Mouse (Mus musculus) forebrain, embryonic 16.5 days (tissue): ENCODE data around the gene Atp8b3. TPM values are rescaled to one million over a fixed set of nuclear protein-coding genes. Genes with fewer than 3 reads are reported as not detected.
A peak's percentile ranks its signal among the peaks of the same experiment; 100 is the strongest.

Experiments
- ATAC-seq: fragments of 200-750 bp; cut with Nextera tagmentation; 2 replicates; pipeline ENCODE4 v1.8.0; 2017; ENCODE audit warnings: mild to moderate bottlenecking, moderate library complexity
- H3K27ac ChIP-seq: fragments of 300-500 bp; sonication (generic); 2 replicates; pipeline ENCODE4 v1.5.1; 2014; ENCODE audit warnings: low read length, control low read depth
- H3K27me3 ChIP-seq: fragments of 300-500 bp; sonication (generic); replicated peaks from 2 replicates; pipeline ENCODE4 v1.6.1; 2014; ENCODE audit warnings: low read length; ENCODE audit not compliant: control insufficient read depth, insufficient read depth
- H3K36me3 ChIP-seq: fragments of 300-500 bp; sonication (generic); 2 replicates; pipeline ENCODE4 v1.6.1; 2014; ENCODE audit not compliant: control insufficient read depth, insufficient read depth
- H3K4me1 ChIP-seq: fragments of 300-500 bp; sonication (generic); replicated peaks from 2 replicates; pipeline ENCODE4 v1.6.1; 2014; ENCODE audit warnings: low read length; ENCODE audit not compliant: control insufficient read depth, insufficient read depth
- H3K4me2 ChIP-seq: fragments of 300-500 bp; sonication (generic); 2 replicates; pipeline ENCODE4 v1.6.1; 2014; ENCODE audit warnings: mild to moderate bottlenecking, low read length, control low read depth
- H3K4me3 ChIP-seq: fragments of 300-500 bp; sonication (generic); replicated peaks from 2 replicates; pipeline ENCODE4 v1.5.1; 2014; ENCODE audit warnings: mild to moderate bottlenecking, low read length, control low read depth
- H3K9ac ChIP-seq: fragments of 300-500 bp; sonication (generic); replicated peaks from 2 replicates; pipeline ENCODE4 v1.6.1; 2014; ENCODE audit warnings: low read depth, low read length, control low read depth
- H3K9me3 ChIP-seq: fragments of 300-500 bp; sonication (generic); 2 replicates; pipeline ENCODE4 v1.6.1; 2016; ENCODE audit warnings: low read length; ENCODE audit not compliant: control insufficient read depth
- WGBS: fragments of 180-500 bp; shearing (Covaris S2); extraction: QIAGEN DNeasy Blood & Tissue Kit; methylation state at CpG from one replicate; pipeline ENCODE4 v1.1.7; 2014; 5-methylcytosine and 5-hydroxymethylcytosine counted together
- polyA plus RNA-seq: library from polyadenylated mRNA; unstranded; fragments of >200 nt; fragmentation: Nextera tagmentation; extraction: Ambion mirVana; gene quantifications from 2 replicates; pipeline ENCODE4 v1.2.1, GENCODE M21; 2015

The Atp8b3 gene
- polyA plus RNA-seq, 1 experiment from 2014 or later, result 0.23 TPM

DNA sequence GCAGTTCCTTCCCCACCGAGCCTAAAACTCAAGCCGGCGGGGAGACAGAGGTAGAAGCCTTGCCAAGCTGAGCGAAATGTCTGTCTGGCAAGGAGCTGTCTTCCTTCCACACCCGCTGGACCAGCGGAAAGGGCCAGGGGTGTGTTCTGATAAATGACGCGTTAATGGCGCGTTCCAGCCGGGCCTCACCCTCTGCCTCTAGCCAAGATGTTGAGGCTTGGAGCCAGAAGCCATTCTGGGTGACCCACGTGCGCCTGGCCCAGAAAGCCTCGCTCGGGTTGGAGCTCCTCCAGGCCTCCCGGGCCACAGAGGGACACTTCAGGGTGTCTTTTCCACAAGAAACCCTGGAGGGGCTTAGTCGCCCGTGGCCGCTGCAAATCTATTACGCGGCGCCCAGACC, 48.9 kb downstream of the Atp8b3 start:
- Histone ChIP-seq H3K9ac (no peak overlapping the region), H3K27me3 (peaks cover 75% of the 10 kb centered on the region), H3K36me3 (no peaks in the 10 kb centered on the region), H3K4me3 (no peak overlapping the region), H3K4me2 (no peak overlapping the region), H3K9me3 (no peaks in the 10 kb centered on the region), H3K4me1 (peaks cover 6% of the 10 kb centered on the region), H3K27ac (no peak overlapping the region)
- no peak for ATAC-seq
- under 1% methylated on average over 22 of the region's 22 CpGs for WGBS

DNA sequence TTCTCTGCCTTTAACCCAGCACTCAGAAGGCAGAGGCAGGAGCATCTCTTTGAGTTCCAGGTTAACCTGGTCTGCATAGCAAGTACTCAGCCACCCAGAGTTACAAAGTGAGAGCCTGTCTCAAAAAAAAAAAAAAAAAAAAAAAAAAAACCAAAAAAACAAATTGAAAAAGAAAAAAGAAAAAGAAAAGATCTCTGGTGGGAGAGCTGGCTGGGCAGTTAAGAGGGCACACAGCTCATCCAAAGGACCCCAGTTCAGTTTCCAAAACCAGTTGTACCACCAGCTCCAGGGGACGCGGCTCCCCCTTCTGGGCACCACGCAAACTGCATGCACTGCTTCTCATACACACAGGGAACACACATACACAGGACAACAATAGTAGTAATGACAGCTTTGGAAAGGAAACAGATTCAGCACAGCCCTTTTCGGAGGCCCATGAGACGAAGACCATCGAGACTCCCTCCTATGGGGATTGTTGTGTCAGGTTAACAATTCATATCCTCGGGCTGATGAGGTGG, 52.0 kb downstream of the Atp8b3 start:
- ATAC-seq, result no peak
- 82% methylated on average over 7 of the region's 7 CpGs for WGBS
- Histone ChIP-seq H3K4me1 (no peaks in the 10 kb centered on the region), H3K4me3 (no peak overlapping the region), H3K9ac (no peak overlapping the region), H3K27me3 (peaks cover 50% of the 10 kb centered on the region), H3K27ac (no peak overlapping the region), H3K4me2 (no peak overlapping the region), H3K36me3 (no peaks in the 10 kb centered on the region), H3K9me3 (no peaks in the 10 kb centered on the region)

DNA sequence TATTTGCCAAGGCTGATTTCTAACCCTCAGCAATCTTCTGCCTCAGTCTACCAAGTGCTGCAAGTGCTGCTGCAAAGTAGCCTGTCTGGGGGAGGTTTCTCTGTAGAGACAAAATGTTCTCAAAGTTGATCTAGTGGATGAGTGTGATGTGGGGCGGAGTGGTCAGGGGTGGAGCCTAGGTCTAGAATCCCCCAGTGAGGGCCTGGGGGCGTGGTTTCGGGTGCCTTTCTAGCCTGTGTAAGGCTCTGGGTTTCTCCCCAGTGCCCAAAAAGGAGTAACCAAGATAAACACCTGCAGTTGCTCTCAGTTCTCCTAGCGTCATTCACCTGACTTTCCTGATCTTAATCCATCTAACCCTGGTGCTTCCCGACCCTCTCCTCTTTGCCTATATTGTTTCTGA, 57.9 kb downstream of the Atp8b3 start:
- Histone ChIP-seq H3K9me3 (no peaks in the 10 kb centered on the region), H3K9ac (no peak overlapping the region), H3K27me3 (peaks cover 11% of the 10 kb centered on the region), H3K27ac (no peak overlapping the region), H3K4me3 (no peak overlapping the region), H3K36me3 (no peaks in the 10 kb centered on the region), H3K4me2 (no peak overlapping the region), H3K4me1 (no peaks in the 10 kb centered on the region)
- ATAC-seq, result no peak
- 14% methylated on average over 5 of the region's 5 CpGs for WGBS

DNA sequence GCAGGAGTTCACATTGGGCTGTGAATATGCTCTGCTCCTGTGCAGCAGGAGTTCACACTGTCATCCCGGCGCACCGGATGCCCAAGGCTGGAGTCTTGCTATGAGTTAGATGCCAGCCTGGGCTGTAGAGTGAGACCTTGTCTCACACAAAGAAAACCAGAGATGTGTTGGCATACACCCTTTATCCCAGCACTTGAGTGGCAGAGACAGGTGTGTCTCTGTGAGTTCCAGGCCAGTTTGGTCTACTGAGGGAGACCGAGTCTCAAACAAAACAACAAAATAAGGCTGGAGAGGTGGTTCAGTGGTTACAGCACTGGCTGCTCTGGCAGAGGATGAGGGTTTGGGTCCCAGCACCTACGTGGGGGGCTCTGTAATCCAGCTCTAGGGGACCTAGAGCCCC, 60.4 kb downstream of the Atp8b3 start:
- WGBS, result 79% methylated on average over 5 of the region's 5 CpGs
- H3K4me3 ChIP-seq, result no peak overlapping the region
- no peaks in the 10 kb centered on the region for H3K36me3 ChIP-seq
- H3K4me1 ChIP-seq, result peaks cover 8% of the 10 kb centered on the region
- no peaks in the 10 kb centered on the region for H3K9me3 ChIP-seq
- no peak overlapping the region for H3K27ac ChIP-seq
- no peak overlapping the region for H3K9ac ChIP-seq
- H3K4me2 ChIP-seq, result no peak overlapping the region
- no peak for ATAC-seq
- no peaks in the 10 kb centered on the region; the same call in 1 of the 2 replicates for H3K27me3 ChIP-seq

DNA sequence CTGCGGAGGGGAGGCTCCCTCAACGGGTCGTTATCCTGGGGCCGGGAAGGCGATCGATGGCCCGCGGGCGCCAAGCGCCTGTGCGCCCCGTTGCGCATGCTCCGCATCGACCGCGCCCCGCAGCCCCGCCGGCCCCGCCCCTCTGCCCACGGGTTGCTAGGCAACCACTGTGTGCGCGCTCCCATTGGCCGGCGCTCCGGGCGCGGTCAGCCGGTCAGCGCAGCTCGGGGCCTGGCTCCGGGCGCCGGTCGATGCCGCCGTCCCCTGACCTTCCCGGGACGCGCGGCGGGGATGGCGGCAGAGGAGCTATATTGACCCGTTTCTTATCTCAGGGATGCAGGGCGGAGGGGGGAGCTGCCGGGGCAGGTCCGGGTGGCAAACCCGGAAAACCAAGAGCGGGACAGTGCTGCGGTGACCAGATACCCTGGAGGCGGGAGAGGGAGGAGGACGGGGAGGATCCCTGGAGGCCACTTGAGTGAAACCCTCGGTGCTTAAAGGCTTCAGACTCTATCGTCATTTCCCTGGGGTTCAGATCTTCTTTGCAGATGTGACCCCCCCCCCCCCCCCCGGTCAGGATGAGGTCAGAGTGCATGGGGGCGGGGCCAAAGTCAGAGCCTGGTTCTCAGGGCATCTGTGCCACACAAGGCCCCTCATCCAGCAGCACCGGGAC, 63.5 kb downstream of the Atp8b3 start:
- peak; percentile 91 for ATAC-seq
- H3K9me3 ChIP-seq, result no peaks in the 10 kb centered on the region
- under 1% methylated on average over 56 of the region's 58 CpGs for WGBS
- peaks cover 8% of the 10 kb centered on the region for H3K4me1 ChIP-seq
- H3K27ac ChIP-seq, result peak overlapping the region; percentile 70
- peaks cover 3% of the 10 kb centered on the region; the same call in 1 of the 2 replicates for H3K27me3 ChIP-seq
- peak overlapping the region; percentile 79 for H3K4me3 ChIP-seq
- H3K9ac ChIP-seq, result peak overlapping the region; percentile 73
- H3K4me2 ChIP-seq, result peak overlapping the region; percentile 74
- H3K36me3 ChIP-seq, result no peaks in the 10 kb centered on the region

Other genes with a start within 250 kb of the Atp8b3 start
- 531 and 538 TPM in 2 replicates for gene Rps15, start 246.7 kb downstream of the Atp8b3 start, polyA plus RNA-seq
- gene Apc2, start 243.1 kb downstream of the Atp8b3 start, polyA plus RNA-seq, result 222 and 234 TPM in 2 replicates
- gene 2310011J03Rik, start 218.6 kb downstream of the Atp8b3 start, polyA plus RNA-seq, result 32.5 and 34.2 TPM in 2 replicates
- 3.1 and 3.9 TPM in 2 replicates for gene Pcsk4, start 209.6 kb downstream of the Atp8b3 start, polyA plus RNA-seq
- 2.2 and 3.2 TPM in 2 replicates for gene Reep6, start 209.2 kb downstream of the Atp8b3 start, polyA plus RNA-seq
- gene Adamtsl5, start 190.7 kb downstream of the Atp8b3 start, polyA plus RNA-seq, result 0.51 and 0.66 TPM in 2 replicates
- gene Plk5, start 182.7 kb downstream of the Atp8b3 start, polyA plus RNA-seq, result 2.2 and 4.5 TPM in 2 replicates
- 16.3 TPM in 2 replicates for gene Mex3d, start 151.5 kb downstream of the Atp8b3 start, polyA plus RNA-seq
- 247 and 256 TPM in 2 replicates for gene Mbd3, start 139.6 kb downstream of the Atp8b3 start, polyA plus RNA-seq
- gene Uqcr11, start 132.3 kb downstream of the Atp8b3 start, polyA plus RNA-seq, result 455 and 522 TPM in 2 replicates
- 63.7 and 74.6 TPM in 2 replicates for gene Tcf3, start 105.5 kb downstream of the Atp8b3 start, polyA plus RNA-seq
- gene Onecut3, start 44.3 kb downstream of the Atp8b3 start, polyA plus RNA-seq, result 0.07 and 0.46 TPM in 2 replicates
- gene Rexo1, start 22.4 kb upstream of the Atp8b3 start, polyA plus RNA-seq, result 28.1 and 30.3 TPM in 2 replicates
- 9.2 and 10.1 TPM in 2 replicates for gene Klf16, start 38.2 kb upstream of the Atp8b3 start, polyA plus RNA-seq
- gene Abhd17a, start 51.2 kb upstream of the Atp8b3 start, polyA plus RNA-seq, result 92.2 and 93.1 TPM in 2 replicates
- 69.9 and 77.2 TPM in 2 replicates for gene Scamp4, start 63.7 kb upstream of the Atp8b3 start, polyA plus RNA-seq
- 6.4 and 6.7 TPM in 2 replicates for gene Adat3, start 63.8 kb upstream of the Atp8b3 start, polyA plus RNA-seq
- 3.1 and 4.1 TPM in 2 replicates for gene Gm49322, start 66.9 kb upstream of the Atp8b3 start, polyA plus RNA-seq
- 91.3 and 96.9 TPM in 2 replicates for gene Csnk1g2, start 83.7 kb upstream of the Atp8b3 start, polyA plus RNA-seq
- 75.2 and 79.7 TPM in 2 replicates for gene Btbd2, start 117.9 kb upstream of the Atp8b3 start, polyA plus RNA-seq
- 57.1 and 61.2 TPM in 2 replicates for gene Mknk2, start 139.0 kb upstream of the Atp8b3 start, polyA plus RNA-seq
- gene Mob3a, start 162.9 kb upstream of the Atp8b3 start, polyA plus RNA-seq, result 56.9 and 59.4 TPM in 2 replicates
- gene Izumo4, start 163.1 kb upstream of the Atp8b3 start, polyA plus RNA-seq, result 32.5 and 44.1 TPM in 2 replicates
- 101 and 102 TPM in 2 replicates for gene Ap3d1, start 203.1 kb upstream of the Atp8b3 start, polyA plus RNA-seq
- 17.4 and 22.5 TPM in 2 replicates for gene Dot1l, start 216.1 kb upstream of the Atp8b3 start, polyA plus RNA-seq